Mouse (Mus musculus) bone marrow, adult 2 months (tissue): ENCODE measurements at regions not wholly inside any gene's neighbourhood (a gene's known extent, or its start where the extent isn't known, plus 50 kb on each side); places are given as distances from the start of the nearest gene placed in this dataset.

Experiments used
- CTCF ChIP-seq: fragments of 200-500 bp; IDR thresholded peaks from 2 replicates; pipeline ENCODE4 v1.5.1; 2011; ENCODE audit warnings: low read length, control low read depth; ENCODE audit not compliant: control insufficient read depth, insufficient read depth
- POLR2A ChIP-seq: fragments of 200-500 bp; IDR thresholded peaks from 2 replicates; pipeline ENCODE4 v1.6.1; 2011; ENCODE audit warnings: low read depth, mild to moderate bottlenecking, control low read depth, low read length, borderline replicate concordance; ENCODE audit not compliant: control insufficient read depth

DNA sequence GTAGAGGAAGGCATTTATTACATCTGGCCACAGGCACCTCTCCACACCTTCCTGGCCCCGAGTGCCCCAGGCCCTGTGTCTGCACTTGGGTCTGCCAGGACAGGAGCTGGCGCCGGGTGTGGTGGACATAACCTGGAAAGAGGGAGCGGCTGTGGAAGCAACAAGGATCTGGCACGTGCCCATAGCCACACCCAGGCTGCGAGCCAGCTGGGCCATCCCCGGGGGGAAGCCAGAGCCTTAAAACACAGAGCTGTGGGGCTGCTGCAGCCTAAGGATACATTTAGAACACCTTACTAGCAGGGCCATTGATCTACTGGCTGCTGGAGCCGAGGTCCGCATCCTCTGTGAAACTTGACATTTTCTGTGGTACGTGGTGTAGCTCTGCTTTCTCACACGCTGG lies 217.0 kb downstream of the Cyp26b1 start:
- TF ChIP-seq CTCF, result no peak
- TF ChIP-seq POLR2A, result no peak
